Mouse (Mus musculus): ENCODE measurements around the gene Ddx42. TPM values are rescaled to one million over a fixed set of nuclear protein-coding genes. Genes with fewer than 3 reads are reported as not detected.

Ddx42 gene
- 45.4 and 45.6 TPM in 2 replicates for polyA plus RNA-seq (2012; rRNA removed)

DNA sequence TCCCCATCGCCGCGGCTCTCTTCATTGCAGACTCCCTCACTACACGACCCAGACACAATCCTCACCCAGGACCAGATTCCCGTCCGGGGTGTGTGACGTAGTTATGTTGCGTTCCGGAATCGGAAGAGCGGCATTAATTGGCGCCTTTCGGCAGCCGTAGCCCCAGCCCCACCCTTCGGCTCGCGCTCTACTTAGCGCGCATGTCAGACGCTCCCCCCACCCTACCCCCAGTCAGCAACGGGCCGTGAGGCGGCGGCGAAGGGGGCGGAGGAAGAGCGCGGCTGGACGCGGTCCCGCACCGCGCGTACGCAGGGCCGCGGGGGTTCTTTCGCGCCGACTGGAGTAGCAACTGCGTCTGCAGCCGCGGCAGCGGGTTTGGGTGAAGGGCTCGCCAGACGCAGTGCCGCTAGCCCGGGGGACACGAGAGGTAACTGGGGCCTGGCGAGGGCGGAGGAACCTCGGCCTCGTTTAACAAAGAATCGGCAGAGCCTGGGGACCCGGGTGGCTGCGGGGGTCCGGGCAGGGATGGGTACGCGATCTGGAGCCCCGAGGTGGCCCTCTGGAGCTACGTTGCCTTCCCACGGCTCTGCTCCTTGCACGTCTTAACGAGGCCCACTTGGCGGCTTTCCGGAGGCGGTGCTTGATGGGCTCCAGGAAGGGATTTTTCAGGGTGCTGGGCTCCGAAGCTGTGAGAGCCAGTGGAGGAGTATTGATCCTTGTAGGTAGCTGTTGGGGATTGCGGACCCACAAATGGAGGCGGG lies at the start of gene Ddx42:
Ddx42 (plus strand) TSS at position 197 of the 761 bp plus-strand sequence.
- H3K4me1 ChIP-seq (ENCODE audit: control insufficient read depth, insufficient read depth, low read length), result no peaks in the 10 kb centered on the region; the same call in 1 of the 2 replicates
- H3K27ac ChIP-seq (ENCODE audit: insufficient read depth, low read length), result peak within 1 kb of the TSS; percentile 89
- peak within 1 kb of the TSS; percentile 85 for H3K4me3 ChIP-seq (replicated peaks; ENCODE audit: insufficient read depth, low read depth, low read length)
- TF ChIP-seq POLR2A (IDR thresholded peaks at IDR 0.05; ENCODE audit: borderline replicate concordance, insufficient read depth, low read length) (peak; percentile 43; the same call in 1 of the 2 replicates), CTCF (IDR thresholded peaks at IDR 0.05; ENCODE audit: borderline replicate concordance, insufficient read depth, low read depth, low read length) (no peak)
- WGBS, result under 1% methylated on average over 70 of the region's 70 CpGs
- H3K27me3 ChIP-seq (ENCODE audit: control insufficient read depth, insufficient read depth, low read length), result no peaks in the 10 kb centered on the region
- peak; percentile 92 to 95 for DNase-seq

GRCm38 (mm10) chr11:106167435-106167834 lies 49.3 kb upstream of the Ddx42 start:
- TF ChIP-seq POLR2A (IDR thresholded peaks at IDR 0.05; ENCODE audit: borderline replicate concordance, insufficient read depth, low read length) (no peak), CTCF (IDR thresholded peaks at IDR 0.05; ENCODE audit: borderline replicate concordance, insufficient read depth, low read depth, low read length) (no peak)
- Histone ChIP-seq H3K4me1 (ENCODE audit: control insufficient read depth, insufficient read depth, low read length) (no peaks in the 10 kb centered on the region), H3K27ac (ENCODE audit: insufficient read depth, low read length) (no peak overlapping the region), H3K4me3 (replicated peaks; ENCODE audit: insufficient read depth, low read depth, low read length) (no peak overlapping the region), H3K27me3 (ENCODE audit: control insufficient read depth, insufficient read depth, low read length) (no peaks in the 10 kb centered on the region)
- DNase-seq, result no peak
- WGBS, result 91% methylated on average over 5 of the region's 5 CpGs

DNA sequence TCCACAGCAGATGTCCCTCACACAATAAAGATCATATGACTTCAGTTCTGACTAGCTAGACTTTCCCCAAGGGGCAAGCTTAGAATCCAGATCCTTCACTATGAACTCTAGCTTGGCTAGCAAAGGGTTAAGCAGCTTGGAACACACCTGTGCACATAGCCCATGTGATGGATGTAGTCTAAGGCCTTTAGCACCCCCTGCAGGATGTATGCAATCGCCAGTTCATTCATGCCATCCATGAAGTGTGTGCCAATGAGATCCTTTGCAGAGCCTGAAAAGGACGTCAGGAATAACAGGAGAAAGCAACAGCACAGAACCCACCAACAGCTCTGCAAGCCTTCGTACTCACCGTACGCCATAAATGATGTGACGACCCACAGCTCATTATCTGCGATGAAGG lies 45.9 kb upstream of the Ddx42 start:
- WGBS, result 74% methylated on average over 7 of the region's 7 CpGs

GRCm38 (mm10) chr11:106173228-106173627 lies 43.5 kb upstream of the Ddx42 start:
- DNase-seq, result no peak
- H3K4me1 ChIP-seq (ENCODE audit: control insufficient read depth, insufficient read depth, low read length), result peaks cover 22% of the 10 kb centered on the region
- 92% methylated on average over 2 of the region's 2 CpGs for WGBS
- H3K4me3 ChIP-seq (replicated peaks; ENCODE audit: insufficient read depth, low read depth, low read length), result no peak overlapping the region
- no peaks in the 10 kb centered on the region for H3K27me3 ChIP-seq (ENCODE audit: control insufficient read depth, insufficient read depth, low read length)
- no peak overlapping the region for H3K27ac ChIP-seq (ENCODE audit: insufficient read depth, low read length)
- no peak for TF ChIP-seq POLR2A (IDR thresholded peaks at IDR 0.05; ENCODE audit: borderline replicate concordance, insufficient read depth, low read length)
- TF ChIP-seq CTCF (IDR thresholded peaks at IDR 0.05; ENCODE audit: borderline replicate concordance, insufficient read depth, low read depth, low read length), result no peak

More for the DNA sequence above, 45.9 kb upstream of the Ddx42 start:
- H3K4me1 ChIP-seq (ENCODE audit: control insufficient read depth, insufficient read depth, low read length), result peaks cover 17% of the 10 kb centered on the region
- no peaks in the 10 kb centered on the region for H3K27me3 ChIP-seq (ENCODE audit: control insufficient read depth, insufficient read depth, low read length)
- no peak for DNase-seq
- H3K27ac ChIP-seq (ENCODE audit: insufficient read depth, low read length), result no peak overlapping the region
- no peak for TF ChIP-seq POLR2A (IDR thresholded peaks at IDR 0.05; ENCODE audit: borderline replicate concordance, insufficient read depth, low read length)
- 0 out of 2 replicates have a peak, but pooled peaks have one; percentile 3 for TF ChIP-seq CTCF (IDR thresholded peaks at IDR 0.05; ENCODE audit: borderline replicate concordance, insufficient read depth, low read depth, low read length)
- no peak overlapping the region for H3K4me3 ChIP-seq (replicated peaks; ENCODE audit: insufficient read depth, low read depth, low read length)

DNA sequence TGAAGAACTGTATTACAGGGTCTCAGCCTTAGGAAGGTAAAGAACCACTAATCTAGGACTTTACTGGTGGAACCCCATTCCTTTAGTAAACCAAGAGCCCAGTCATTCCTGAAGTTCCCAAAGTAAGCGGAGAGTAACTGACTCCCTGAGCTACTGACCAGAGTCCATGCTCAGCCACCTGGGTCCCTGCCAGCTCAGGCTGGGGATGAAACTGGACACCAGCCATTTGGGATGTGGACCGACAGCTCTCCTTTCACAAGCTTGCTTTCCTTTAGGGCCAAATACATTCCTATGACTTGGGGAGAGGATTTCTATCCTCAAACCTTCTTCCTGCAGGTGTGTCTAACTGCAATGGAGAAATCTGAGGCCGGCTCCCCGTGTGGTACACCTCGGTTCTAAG lies 42.4 kb upstream of the Ddx42 start:
- peak; percentile 73 to 79 for DNase-seq
- Histone ChIP-seq H3K4me3 (replicated peaks; ENCODE audit: insufficient read depth, low read depth, low read length) (no peak overlapping the region), H3K27ac (ENCODE audit: insufficient read depth, low read length) (peak overlapping the region; percentile 33), H3K27me3 (ENCODE audit: control insufficient read depth, insufficient read depth, low read length) (no peaks in the 10 kb centered on the region), H3K4me1 (ENCODE audit: control insufficient read depth, insufficient read depth, low read length) (peaks cover 30% of the 10 kb centered on the region)
- TF ChIP-seq POLR2A (IDR thresholded peaks at IDR 0.05; ENCODE audit: borderline replicate concordance, insufficient read depth, low read length), result no peak
- no peak for TF ChIP-seq CTCF (IDR thresholded peaks at IDR 0.05; ENCODE audit: borderline replicate concordance, insufficient read depth, low read depth, low read length)
- 42% methylated on average over 5 of the region's 5 CpGs for WGBS

GRCm38 (mm10) chr11:106175081-106175480 lies 41.6 kb upstream of the Ddx42 start:
- peak; percentile 72 to 79 for DNase-seq
- H3K4me3 ChIP-seq (replicated peaks; ENCODE audit: insufficient read depth, low read depth, low read length), result no peak overlapping the region
- no peak for TF ChIP-seq CTCF (IDR thresholded peaks at IDR 0.05; ENCODE audit: borderline replicate concordance, insufficient read depth, low read depth, low read length)
- TF ChIP-seq POLR2A (IDR thresholded peaks at IDR 0.05; ENCODE audit: borderline replicate concordance, insufficient read depth, low read length), result no peak
- WGBS, result 44% methylated on average over 3 of the region's 3 CpGs
- no peaks in the 10 kb centered on the region for H3K27me3 ChIP-seq (ENCODE audit: control insufficient read depth, insufficient read depth, low read length)
- H3K4me1 ChIP-seq (ENCODE audit: control insufficient read depth, insufficient read depth, low read length), result peaks cover 31% of the 10 kb centered on the region
- H3K27ac ChIP-seq (ENCODE audit: insufficient read depth, low read length), result peak overlapping the region; percentile 33; the same call in 1 of the 2 replicates

DNA sequence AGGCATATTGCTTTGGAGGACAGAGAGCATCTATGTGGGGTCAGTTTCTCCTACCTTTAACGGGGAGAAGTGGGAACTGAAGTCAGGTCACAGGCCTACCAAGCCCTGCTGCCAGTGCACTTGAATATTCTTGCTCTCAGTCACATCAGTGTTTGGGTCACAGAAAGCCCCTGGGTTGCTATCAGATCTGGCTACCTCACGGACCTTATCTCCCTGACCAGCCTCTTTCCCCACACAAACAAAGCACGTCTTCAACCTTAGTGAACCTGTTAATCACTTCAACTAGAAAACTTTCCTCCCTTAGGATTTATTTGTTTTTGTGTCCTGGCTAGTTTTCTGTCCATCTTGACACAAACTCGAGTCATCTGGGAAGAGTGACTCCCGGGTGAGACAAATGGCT lies 40.4 kb upstream of the Ddx42 start:
- H3K4me3 ChIP-seq (replicated peaks; ENCODE audit: insufficient read depth, low read depth, low read length), result no peak overlapping the region
- no peak overlapping the region for H3K27ac ChIP-seq (ENCODE audit: insufficient read depth, low read length)
- peaks cover 44% of the 10 kb centered on the region for H3K4me1 ChIP-seq (ENCODE audit: control insufficient read depth, insufficient read depth, low read length)
- no peak for DNase-seq
- 94% methylated on average over 5 of the region's 5 CpGs for WGBS
- TF ChIP-seq CTCF (IDR thresholded peaks at IDR 0.05; ENCODE audit: borderline replicate concordance, insufficient read depth, low read depth, low read length) (no peak), POLR2A (IDR thresholded peaks at IDR 0.05; ENCODE audit: borderline replicate concordance, insufficient read depth, low read length) (no peak)
- H3K27me3 ChIP-seq (ENCODE audit: control insufficient read depth, insufficient read depth, low read length), result no peaks in the 10 kb centered on the region

Data from cerebellum, adult 2 months (tissue).